Mouse (Mus musculus) intestine, embryonic 16.5 days (tissue): ENCODE data around the gene Cryzl2. TPM values are rescaled to one million over a fixed set of nuclear protein-coding genes. Genes with fewer than 3 reads are reported as not detected.
A peak's percentile ranks its signal among the peaks of the same experiment; 100 is the strongest.

Experiments used
- ATAC-seq: fragments of 200-750 bp; cut with Nextera tagmentation; 2 replicates; pipeline ENCODE4 v1.8.0; 2017; ENCODE audit warnings: moderate TSS enrichment, moderate library complexity
- H3K27ac ChIP-seq: fragments of 300-500 bp; sonication (generic); 2 replicates; pipeline ENCODE4 v1.5.1; 2014; ENCODE audit warnings: mild to moderate bottlenecking, low read length
- H3K27me3 ChIP-seq: fragments of 300-500 bp; sonication (generic); replicated peaks from 2 replicates; pipeline ENCODE4 v1.6.1; 2014; ENCODE audit warnings: low read length, control low read depth, mixed read lengths; ENCODE audit not compliant: control insufficient read depth, insufficient read depth
- H3K36me3 ChIP-seq: fragments of 300-500 bp; sonication (generic); 2 replicates; pipeline ENCODE4 v1.6.1; 2014; ENCODE audit warnings: low read length, control low read depth; ENCODE audit not compliant: control insufficient read depth, insufficient read depth
- H3K4me1 ChIP-seq: fragments of 300-500 bp; sonication (generic); 2 replicates; pipeline ENCODE4 v1.6.1; 2014; ENCODE audit warnings: low read length, control low read depth, mixed read lengths; ENCODE audit not compliant: control insufficient read depth, insufficient read depth
- H3K4me2 ChIP-seq: fragments of 300-500 bp; sonication (generic); 2 replicates; pipeline ENCODE4 v1.6.1; 2014; ENCODE audit warnings: low read depth, low read length, control low read depth
- H3K4me3 ChIP-seq: fragments of 300-500 bp; sonication (generic); 2 replicates; pipeline ENCODE4 v1.5.1; 2014; ENCODE audit warnings: mild to moderate bottlenecking, low read length
- H3K9ac ChIP-seq: fragments of 300-500 bp; sonication (generic); 2 replicates; pipeline ENCODE4 v1.6.1; 2014; ENCODE audit warnings: low read depth, low read length
- H3K9me3 ChIP-seq: fragments of 300-500 bp; sonication (generic); 2 replicates; pipeline ENCODE4 v1.6.1; 2016; ENCODE audit warnings: low read length, control low read depth; ENCODE audit not compliant: control insufficient read depth
- WGBS: fragments of 180-500 bp; shearing (Covaris S2); extraction: QIAGEN DNeasy Blood & Tissue Kit; methylation state at CpG from one replicate; pipeline ENCODE4 v1.1.7; 2014; 5-methylcytosine and 5-hydroxymethylcytosine counted together
- polyA plus RNA-seq: library from polyadenylated mRNA; unstranded; fragments of >200 nt; fragmentation: Nextera tagmentation; extraction: Ambion mirVana; gene quantifications from 2 replicates; pipeline ENCODE4 v1.2.1, GENCODE M21; 2015

Gene Cryzl2
- polyA plus RNA-seq, 1 experiment from 2014 or later = 12.7 TPM

- no peak overlapping the region for H3K4me2 ChIP-seq
- ATAC-seq = no peak
Measured at GRCm38 (mm10) chr1:157439973-157440641, 18.3 kb upstream of the Cryzl2 start.

DNA sequence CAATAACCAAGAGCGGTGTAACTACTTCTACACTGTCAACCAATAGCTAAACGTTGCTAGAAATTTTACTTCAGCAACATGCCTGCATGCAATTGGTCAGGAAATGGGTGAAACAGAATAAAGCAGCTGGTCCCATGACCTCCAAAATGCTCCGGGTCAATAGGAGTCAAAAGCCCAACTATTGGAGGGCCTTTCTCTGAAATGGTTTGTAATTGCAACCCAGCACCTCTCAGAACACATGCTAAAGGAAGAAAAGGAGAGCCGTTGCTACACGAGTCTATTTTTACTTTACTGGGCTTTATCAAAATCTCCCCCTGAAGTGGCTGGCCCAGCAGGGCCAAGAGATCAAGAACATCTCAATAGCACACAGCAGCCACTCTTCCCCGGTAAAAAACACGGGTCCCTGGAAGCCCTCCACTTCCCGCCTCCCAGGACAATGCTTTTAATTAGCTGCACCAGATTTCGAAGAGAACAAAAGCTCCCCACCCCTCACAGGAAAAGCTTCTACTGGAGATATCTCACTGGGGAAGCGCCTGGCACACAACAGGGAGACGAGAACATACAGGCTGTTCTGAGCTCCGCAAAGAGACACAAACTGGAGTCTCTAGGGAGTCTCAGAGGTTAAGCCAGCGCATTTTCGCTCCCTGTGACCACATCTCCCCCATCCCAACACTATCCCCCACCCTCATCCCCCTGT is 15.2 kb upstream of the Cryzl2 start:
- Histone ChIP-seq H3K4me3 (no peak overlapping the region), H3K4me2 (peak overlapping the region; percentile 34), H3K9ac (peak overlapping the region; percentile 45; the same call in 1 of the 2 replicates), H3K27me3 (no peaks in the 10 kb centered on the region), H3K9me3 (no peaks in the 10 kb centered on the region), H3K4me1 (peaks cover 7% of the 10 kb centered on the region), H3K27ac (0 out of 2 replicates have a peak overlapping the region, but pooled peaks have one; percentile 6), H3K36me3 (no peaks in the 10 kb centered on the region)
- 36% methylated on average over 14 of the region's 14 CpGs for WGBS
- ATAC-seq = no peak

More at GRCm38 (mm10) chr1:157439973-157440641, 18.3 kb upstream of the Cryzl2 start:
- H3K9ac ChIP-seq = no peak overlapping the region
- no peaks in the 10 kb centered on the region for H3K27me3 ChIP-seq
- whole genome bisulfite sequencing = 17% methylated on average over 14 of the region's 14 CpGs
- peaks cover 7% of the 10 kb centered on the region for H3K4me1 ChIP-seq
- H3K4me3 ChIP-seq = no peak overlapping the region
- no peak overlapping the region for H3K27ac ChIP-seq
- H3K9me3 ChIP-seq = no peaks in the 10 kb centered on the region
- H3K36me3 ChIP-seq = no peaks in the 10 kb centered on the region

DNA sequence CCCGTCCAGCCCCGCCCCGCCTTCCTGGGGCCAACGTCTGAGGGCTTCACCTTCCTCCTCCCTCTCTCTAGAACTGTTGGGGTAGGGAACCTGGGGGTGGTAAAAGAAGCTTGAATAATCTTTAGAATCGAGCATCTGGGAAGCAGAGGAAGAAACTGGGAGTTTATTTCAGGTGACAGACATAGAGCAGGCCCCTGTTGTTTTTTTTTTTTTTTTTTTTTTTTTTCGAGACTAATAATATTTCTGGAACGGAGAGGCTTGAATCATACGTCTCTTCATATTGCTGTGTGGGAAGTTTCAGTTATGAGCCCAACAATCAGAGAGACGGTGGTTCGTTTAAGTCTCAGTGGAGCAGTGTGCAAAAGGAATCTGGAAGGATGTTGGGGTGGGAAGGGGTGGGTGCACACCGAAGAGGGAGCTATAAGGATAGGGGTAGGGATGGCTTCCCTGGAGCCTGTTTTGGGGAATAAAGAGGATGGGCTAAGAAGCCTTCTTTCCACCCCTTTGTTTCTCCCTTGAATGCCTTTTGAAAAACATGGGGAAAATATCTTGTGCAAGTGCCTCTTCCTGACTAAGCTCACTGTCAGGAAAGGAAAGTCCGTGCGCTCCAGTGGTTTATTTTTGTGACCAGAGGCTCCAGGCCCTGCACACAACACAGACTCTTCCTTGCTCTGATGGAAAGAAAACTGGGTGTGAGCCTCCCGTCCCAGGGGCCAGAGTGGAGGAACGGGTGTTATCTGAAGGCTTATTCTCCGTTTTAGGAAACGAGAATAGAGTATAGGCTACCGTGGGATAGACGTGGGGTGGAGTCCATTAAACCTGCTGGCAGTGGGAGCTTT is 14.4 kb upstream of the Cryzl2 start:
- Histone ChIP-seq H3K27ac (0 out of 2 replicates have a peak overlapping the region, but pooled peaks have one; percentile 5), H3K4me2 (peak overlapping the region; percentile 34), H3K36me3 (no peaks in the 10 kb centered on the region), H3K9ac (peak overlapping the region; percentile 45; the same call in 1 of the 2 replicates), H3K27me3 (no peaks in the 10 kb centered on the region), H3K4me1 (peaks cover 7% of the 10 kb centered on the region), H3K4me3 (no peak overlapping the region), H3K9me3 (no peaks in the 10 kb centered on the region)
- WGBS = 29% methylated on average over 19 of the region's 19 CpGs
- ATAC-seq = no peak

DNA sequence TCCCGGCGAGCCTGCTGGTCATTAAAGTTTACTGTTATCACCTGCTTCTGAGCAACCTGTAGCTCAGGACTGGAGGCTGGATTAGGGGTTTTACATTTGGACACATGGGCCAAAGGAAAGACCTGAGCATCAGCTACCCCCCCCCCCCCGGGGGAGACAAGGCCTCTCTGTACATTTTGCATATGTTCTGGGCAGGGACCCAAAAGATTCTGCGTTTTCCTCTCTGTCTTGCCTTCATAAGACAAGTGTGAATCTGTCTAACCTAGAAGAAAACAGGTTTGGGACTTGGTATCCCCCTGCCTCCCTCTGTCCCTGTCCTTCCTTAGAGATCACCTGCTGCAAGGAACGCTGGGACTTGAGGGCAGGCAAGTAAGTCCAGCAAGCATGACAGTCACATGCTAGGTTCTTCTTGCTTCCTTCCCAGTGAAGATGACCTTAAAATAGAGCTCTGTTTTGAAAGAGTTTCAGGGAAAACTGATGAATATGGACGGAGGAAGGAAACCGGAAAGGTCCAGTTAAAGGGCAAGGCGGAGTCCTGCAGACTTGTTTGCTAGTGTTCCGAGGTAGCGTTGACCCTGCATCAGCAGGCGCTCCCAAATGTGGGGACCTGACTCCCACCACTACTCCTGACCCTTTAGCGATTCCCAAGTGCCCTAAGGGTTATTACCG is 13.6 kb upstream of the Cryzl2 start:
- 68% methylated on average over 13 of the region's 13 CpGs for WGBS
- H3K27ac ChIP-seq = no peak overlapping the region
- no peak for ATAC-seq
- H3K27me3 ChIP-seq = no peaks in the 10 kb centered on the region
- H3K9me3 ChIP-seq = no peaks in the 10 kb centered on the region
- H3K9ac ChIP-seq = no peak overlapping the region
- no peaks in the 10 kb centered on the region for H3K36me3 ChIP-seq
- no peak overlapping the region for H3K4me3 ChIP-seq
- H3K4me2 ChIP-seq = no peak overlapping the region
- peaks cover 11% of the 10 kb centered on the region for H3K4me1 ChIP-seq

DNA sequence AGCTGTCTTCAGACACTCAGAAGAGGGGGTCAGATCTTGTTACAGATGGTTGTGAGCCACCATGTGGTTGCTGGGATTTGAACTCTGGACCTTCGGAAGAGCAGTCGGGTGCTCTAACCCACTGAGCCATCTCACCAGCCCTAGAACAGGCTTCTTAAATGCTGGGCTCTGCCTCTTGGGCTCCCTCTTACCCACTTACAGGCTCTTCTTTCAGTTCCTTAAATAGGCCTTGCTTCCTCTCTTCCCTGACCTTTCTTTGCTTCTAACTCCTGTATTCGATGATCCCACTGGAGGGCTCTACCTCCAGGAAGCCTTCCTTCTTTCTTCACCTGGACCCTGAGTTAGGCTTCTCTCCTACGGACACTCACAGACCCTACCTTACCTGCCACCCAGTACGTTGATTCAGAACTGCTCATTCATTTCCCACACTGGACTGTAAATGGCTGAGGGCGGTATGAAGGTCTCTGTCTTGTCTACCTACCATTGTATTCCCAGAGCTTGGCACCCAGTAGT is 12.9 kb upstream of the Cryzl2 start:
- Histone ChIP-seq H3K27me3 (no peaks in the 10 kb centered on the region), H3K36me3 (no peaks in the 10 kb centered on the region), H3K9ac (no peak overlapping the region), H3K27ac (no peak overlapping the region), H3K4me3 (no peak overlapping the region), H3K9me3 (no peaks in the 10 kb centered on the region), H3K4me1 (peaks cover 18% of the 10 kb centered on the region), H3K4me2 (no peak overlapping the region)
- ATAC-seq = no peak
- 92% methylated on average over 6 of the region's 6 CpGs for WGBS

DNA sequence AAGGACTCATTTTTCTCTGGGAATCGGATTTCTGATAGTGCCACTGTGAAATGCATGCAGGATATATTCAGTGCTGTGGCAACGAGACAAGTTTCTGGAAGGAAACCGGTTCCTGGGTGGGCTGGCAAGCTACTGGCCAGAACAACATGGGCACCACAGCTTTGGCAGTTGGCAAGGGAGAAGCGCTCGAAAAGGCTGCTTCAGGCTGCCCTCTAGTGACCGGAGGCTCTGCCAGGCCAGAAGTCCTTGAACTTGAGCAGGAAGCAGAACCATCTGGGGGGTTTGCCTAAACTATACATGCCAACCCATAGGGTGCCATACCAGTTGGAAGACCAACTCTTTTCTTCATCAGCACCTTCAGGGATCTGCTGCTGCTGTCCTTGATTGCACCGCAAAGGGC is 12.1 kb upstream of the Cryzl2 start:
- H3K36me3 ChIP-seq = no peaks in the 10 kb centered on the region
- H3K9ac ChIP-seq = no peak overlapping the region
- no peak overlapping the region for H3K4me3 ChIP-seq
- no peaks in the 10 kb centered on the region for H3K9me3 ChIP-seq
- ATAC-seq = no peak
- H3K4me1 ChIP-seq = peaks cover 19% of the 10 kb centered on the region
- no peaks in the 10 kb centered on the region; the same call in 1 of the 2 replicates for H3K27me3 ChIP-seq
- WGBS = 73% methylated on average over 7 of the region's 7 CpGs
- no peak overlapping the region for H3K4me2 ChIP-seq
- no peak overlapping the region for H3K27ac ChIP-seq

DNA sequence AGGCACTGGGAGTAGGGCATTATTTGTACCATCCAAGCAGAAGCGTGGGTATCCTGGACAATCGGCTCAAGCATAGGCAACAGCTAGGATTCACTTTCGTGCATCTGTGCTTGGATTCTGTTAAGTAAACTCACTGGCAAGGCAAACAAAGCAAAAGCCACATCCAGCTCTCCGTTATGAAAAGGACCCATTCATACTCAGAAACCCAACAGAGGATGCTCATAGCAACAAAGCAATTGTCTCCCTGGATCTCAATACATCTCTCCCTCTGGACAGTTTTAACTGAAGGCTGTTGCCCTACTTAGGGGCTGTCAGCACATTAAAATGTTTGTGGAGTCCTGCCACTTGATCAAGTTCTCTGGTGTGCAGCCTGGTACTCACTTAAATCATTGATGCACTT is 11.2 kb upstream of the Cryzl2 start:
- Histone ChIP-seq H3K4me1 (peaks cover 19% of the 10 kb centered on the region), H3K9me3 (no peaks in the 10 kb centered on the region), H3K27ac (no peak overlapping the region), H3K4me2 (no peak overlapping the region), H3K36me3 (no peaks in the 10 kb centered on the region), H3K4me3 (no peak overlapping the region), H3K27me3 (no peaks in the 10 kb centered on the region; the same call in 1 of the 2 replicates), H3K9ac (no peak overlapping the region)
- 50% methylated on average over 4 of the region's 4 CpGs for WGBS
- no peak for ATAC-seq

GRCm38 (mm10) chr1:157448164-157448804 is 10.1 kb upstream of the Cryzl2 start:
- Histone ChIP-seq H3K4me3 (no peak overlapping the region), H3K4me1 (peaks cover 15% of the 10 kb centered on the region), H3K36me3 (no peaks in the 10 kb centered on the region), H3K27ac (no peak overlapping the region), H3K9me3 (no peaks in the 10 kb centered on the region), H3K4me2 (no peak overlapping the region), H3K9ac (no peak overlapping the region), H3K27me3 (no peaks in the 10 kb centered on the region; the same call in 1 of the 2 replicates)
- ATAC-seq = no peak
- WGBS = 38% methylated on average over 7 of the region's 7 CpGs
